Mouse (Mus musculus) right cerebral cortex, adult 18-20 months (tissue): ENCODE results near the gene Elf5.

Source experiments
- DNase-seq: peaks from one replicate; pipeline ENCODE4 v3.0.0; 2022; ENCODE audit warnings: mixed read lengths

The Elf5 gene

DNA sequence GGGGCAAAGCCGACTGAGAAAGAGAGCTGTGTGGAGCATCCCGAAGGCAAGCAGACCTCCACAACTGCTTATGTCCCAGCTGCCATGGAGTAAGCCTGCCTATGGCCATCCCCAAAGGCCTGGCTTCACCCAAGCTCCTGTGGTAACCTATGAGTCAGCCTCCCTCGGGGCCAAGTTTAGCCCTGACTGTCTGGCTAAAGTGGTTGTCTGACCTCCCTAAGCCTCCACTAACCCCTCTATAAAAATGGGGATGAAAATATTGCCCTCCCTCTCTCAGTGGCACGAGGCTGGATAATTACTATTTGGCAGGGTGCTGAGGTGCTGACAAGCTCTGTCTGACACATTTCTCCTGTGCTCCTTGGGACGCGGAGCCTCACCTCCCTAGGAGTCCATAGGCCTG lies at the start of gene Elf5:
Elf5 (plus strand) TSS at position 341 of the 400 bp plus-strand sequence.
- no peak for DNase-seq

DNA sequence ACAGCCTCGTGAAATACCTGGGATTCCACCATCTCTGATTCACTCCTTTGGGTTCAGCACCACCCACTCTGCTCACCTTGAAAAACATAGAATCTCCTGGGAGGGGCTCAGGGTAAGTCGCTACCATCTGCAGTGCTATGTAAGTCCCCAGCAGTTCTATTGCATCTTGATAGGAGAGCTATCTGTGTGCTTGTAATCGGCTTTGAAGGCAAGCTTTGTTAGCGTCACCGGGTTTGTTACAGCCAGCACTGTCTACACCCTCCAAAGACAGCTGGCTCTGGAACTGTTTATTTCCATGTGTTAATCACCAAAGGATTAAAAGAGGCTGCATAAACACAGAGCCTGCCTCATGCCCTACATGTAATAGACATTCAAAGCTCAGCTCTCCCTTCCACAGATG lies 38.9 kb upstream of the Elf5 start:
- no peak for DNase-seq

DNA sequence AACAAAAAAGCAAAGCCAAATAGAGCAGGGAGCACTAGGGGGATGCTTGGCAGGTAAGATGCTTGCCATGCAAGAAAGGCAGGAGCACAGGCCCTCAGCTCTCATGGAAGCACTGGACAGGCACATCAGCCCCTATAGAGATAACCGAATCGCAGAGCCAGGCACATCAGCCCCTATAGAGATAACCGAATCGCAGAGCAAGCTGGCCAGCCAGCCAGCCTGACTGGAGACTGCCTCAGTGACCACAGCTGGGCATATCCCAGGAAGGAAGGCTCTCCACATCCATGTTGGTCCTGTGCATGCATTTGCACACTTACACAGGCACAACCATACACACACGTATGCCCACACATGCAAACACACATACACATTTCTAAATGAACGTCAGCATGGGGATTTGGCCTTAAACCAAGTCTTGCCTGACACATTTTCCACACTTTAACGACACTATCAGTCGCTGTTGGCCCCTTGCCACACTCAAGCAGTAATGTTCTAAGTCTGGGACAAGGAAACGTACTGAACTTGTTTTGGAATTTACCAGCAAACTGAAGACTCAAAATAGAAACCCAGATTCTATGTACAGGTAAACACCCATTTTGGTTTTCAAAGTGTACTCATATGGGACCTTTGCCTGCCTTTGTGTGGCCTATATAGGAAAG lies 31.9 kb upstream of the Elf5 start:
- no peak for DNase-seq

DNA sequence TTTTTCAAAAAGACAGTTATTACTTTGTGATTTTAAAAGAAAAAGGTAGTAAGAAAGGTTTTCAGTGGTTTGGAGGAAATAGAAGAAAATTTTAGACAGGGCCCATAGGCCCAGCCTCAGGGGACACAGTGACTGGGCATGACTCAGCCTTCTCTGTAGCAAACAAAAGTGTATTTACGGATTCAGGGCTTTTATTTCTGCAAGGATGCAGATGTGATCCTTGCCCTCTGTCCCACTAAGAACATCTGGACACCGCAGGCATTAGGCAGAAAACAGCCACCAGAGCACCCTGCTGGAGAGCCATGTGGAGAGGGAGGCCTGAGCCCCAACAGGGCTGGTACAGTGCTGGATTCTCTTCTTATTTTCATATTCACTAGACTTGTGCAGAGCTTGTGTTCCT lies 29.3 kb upstream of the Elf5 start:
- no peak for DNase-seq

DNA sequence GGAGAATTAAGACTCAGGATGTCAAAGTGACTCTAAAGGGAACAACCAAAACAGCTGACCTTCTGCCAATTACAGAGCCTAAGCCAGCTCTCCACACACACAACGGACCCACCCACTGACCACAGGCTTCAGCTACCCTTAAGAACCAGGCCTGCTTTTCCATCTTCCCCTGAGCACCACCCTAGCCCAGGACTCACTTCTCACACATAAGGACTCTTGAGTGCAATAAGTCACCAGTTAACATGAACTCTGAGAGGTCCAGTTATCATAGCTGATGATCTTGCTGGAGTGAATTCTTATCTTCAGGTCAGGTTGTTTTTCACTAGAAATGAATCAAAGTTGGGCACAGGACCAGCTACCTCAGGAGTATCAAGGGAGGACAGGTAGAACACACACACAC lies 23.6 kb upstream of the Elf5 start:
- DNase-seq = no peak

DNA sequence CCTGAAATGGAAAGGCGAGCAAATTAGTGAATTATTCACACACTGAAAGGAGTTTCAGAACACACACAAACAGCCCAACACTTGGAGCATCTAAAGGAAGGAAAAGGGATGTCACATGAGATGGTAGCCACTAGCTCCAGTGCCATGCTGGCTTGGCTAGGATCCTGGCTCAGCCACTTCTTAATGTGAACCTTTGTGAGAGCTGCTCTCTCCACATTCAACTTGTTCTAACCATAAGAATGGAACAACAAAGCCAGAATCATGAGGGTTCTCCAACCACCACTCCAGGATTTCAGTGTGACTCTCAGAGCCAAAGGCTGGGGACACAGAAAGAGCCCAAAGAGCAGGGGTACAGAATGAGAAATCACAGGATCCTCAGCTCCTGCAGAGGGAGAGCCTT lies 23.2 kb upstream of the Elf5 start:
- DNase-seq = no peak

DNA sequence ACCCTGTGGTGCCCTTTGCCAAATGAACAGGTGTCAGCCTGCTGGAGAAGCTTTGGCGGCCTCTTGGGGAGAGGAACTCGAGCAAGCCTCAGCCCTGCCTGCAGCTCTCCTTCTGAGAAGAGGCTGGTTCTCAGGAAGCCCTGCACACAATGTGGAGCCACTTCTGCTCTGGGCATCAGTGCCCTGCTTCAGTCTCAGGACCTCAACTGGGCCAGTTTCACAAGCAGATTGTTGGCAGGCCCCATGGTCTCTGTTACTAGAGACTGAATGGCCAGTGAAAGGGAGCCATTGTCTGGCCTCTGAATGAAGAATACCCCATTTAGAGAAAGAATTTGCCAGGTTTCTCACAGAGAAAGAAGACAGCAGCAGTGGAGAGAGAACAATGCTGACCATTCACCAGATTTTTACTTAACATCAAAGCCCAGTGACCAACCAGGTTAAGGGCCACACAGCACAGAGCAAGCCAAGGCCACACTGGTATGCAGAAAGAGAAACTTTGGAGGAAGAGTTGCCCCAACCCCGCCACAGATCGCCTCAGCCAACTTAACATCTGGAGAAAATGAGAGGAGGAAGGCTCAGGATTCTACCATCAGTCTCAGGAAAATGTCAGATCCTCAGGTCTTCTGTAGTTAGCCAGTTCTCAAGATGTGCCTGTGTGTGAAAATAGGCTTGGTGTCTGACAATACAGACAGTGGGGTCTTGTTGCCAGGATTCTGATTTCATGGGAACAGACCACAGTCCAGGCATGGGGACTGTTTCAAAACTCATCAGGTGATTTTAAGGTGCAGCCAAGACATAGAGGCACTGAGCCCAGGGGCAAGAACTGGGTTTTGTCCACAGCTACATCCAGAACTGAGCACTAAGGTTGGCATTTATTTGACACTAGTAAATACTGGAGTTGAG lies 21.2 kb upstream of the Elf5 start:
- DNase-seq = peak; percentile 48

DNA sequence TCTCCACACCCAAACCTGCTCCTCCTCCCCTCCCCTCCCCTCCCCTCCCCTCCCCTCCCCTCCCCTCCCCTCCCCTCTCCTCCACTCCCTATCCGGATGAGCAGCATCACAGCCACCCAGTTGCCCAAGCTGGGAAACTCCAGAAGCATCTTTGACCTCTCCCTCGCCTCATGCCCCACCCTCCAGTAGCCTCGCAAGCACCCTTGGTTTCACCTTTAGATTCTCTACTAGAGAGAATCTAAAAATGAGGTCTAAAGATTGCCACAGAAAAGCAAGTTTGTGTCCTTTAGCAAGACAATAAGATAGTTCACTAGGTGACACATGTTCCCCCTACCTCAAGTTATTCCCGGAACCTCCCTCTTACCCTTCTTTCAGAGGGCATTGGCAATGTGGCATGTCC lies 19.9 kb upstream of the Elf5 start:
- no peak for DNase-seq

DNA sequence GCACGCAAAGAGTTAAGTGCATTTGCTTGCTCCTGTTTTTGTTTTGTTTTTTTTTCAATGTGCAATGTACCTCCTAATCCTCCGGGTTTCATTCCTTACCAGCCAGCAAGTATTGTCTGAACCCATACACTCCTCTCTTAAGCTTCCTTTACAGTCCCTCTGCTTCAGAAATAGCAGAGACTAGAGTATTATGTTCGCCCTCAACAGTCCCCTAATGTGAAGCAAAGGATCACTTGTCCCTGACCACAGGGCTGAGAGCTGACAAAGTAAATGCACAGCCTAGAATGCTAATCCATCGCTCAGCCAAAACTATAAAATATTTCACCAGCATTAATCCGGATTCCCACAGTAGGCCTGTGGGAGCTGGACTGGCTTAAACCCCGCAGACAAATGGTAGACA lies 13.4 kb upstream of the Elf5 start:
- no peak for DNase-seq

DNA sequence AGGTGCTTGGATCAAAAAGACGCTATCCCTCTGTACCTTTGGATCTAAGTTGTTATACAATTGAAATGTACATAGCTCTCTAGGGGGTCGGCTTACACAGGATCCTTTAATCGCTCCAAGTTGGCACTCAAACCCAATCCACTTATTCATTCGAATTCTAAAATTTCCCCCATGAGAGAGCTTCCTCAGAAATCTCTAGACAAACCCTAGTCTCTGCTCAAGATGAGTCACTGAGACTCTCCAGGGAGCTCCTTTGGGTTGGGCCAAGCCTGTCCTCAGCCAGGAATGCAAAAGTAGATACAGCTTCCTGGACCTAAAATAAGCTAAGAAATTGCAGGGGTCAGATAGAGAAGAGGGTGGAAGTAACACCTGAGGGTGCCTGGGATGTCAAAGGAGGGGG lies 10.8 kb upstream of the Elf5 start:
- no peak for DNase-seq

DNA sequence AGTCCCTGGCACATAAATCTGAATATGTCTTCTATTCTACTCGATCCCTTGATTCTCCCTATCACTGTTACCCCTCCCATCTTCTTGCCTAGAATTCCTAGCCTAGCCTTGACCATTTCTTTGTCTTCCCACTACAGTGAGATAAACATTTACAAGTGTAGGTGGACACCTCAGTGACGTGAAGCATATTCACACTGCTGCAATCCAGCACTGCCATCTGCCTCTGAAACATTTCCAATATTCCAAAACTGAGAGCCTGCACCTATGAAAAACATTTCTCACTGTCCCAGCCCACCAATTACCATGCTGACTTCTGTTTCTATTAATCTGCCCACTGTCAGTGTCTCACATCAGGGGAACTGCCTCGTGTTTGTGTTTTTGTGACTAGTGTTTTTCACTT lies 5.2 kb upstream of the Elf5 start:
- DNase-seq = no peak

DNA sequence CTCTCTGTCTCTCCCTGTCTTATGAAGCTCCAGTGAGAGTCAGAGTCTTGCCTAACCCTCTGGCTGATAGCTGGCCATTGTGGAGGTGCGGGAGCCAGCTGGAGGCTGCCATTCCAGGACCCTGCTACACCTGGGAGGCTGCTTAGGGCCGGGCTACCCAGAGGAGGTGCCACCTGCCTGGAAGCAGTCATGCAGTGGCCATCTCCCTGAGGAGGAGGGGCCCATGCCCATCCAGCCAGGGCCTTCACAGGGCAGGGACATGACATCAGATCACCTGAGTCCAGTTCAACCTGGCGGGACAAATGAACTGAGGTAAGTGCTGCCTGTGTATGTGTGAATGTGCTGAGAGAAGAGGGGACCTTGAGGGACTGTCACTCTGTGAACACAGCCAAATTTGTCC lies 328 bp downstream of the Elf5 start:
- DNase-seq = no peak

DNA sequence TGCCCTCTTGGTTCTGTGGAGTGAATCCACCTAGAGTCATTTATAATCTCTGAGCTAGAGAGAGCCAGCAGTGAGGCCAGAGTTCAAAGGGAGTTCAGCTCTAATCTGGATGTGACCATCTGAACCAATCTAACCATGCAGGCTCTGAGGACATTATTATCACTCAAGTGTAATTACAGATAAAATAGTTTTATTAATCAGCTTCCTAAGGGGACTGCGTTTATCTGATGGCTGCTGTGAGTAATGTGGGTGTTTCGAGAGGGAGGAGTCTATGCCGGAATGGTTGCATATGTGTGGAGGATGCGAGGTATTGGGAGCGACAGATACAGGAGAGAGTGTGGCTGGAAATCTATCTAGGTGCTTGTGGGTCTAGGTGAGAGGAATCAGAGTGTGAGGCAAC lies 1.9 kb downstream of the Elf5 start:
- DNase-seq = no peak

DNA sequence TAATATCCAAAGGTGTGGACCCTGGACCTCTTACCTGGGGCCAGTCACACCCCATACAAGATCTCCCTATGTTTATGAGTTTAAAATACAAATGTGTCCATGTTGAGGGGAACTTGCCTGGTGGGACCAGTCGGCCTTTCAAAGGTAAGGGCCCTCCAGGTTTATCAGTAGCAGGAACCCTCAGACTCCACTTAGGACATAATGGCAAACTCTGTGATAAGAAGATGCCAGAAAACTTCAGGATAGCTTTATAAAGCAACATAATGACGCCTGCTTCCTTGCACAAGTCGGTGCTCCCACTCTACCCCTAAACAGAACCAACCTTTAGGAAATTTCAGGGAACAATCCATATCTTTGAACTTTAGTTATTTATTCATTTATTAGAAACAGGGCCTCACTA lies 4.3 kb downstream of the Elf5 start:
- no peak for DNase-seq

DNA sequence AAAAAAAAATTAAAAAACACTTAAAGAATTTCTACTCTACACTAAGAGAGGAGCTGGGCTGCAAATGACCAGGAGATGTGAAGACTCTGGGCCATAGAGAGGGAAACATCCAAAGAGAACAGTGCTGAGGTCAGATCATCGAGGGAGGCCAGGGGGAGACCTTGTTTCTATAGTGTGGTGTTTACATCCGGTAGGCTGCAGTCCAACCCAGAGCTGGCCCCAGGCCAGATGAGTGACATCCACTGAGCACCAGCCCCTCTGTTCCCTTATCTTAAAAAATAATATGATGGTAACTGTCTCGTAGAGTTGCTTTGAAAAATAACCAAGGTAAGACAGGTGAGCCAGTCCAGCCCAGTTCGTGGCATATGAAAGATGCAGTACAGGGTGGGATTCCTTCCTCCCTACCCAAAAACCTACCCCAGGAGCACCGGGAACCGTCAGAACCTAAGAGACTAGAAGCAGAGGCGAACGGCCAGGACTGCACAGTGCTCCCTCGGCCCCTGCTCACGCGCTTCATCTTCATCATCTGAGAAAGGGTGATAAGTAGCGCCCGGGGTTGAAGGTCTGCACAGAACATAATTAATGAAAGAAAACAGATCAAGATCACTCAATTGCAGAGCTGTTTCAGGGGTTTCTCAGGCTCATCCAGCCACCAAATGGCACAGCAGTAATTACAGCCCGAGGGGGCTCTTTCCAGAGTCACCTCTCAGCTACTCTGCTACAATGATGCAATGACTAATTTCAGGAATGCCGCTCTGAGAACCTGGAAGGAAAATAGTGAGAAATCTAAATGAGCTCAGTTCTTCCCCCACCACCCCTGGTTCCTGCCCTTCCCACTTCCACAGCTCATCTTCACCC lies 9.4 kb downstream of the Elf5 start:
- DNase-seq = no peak

DNA sequence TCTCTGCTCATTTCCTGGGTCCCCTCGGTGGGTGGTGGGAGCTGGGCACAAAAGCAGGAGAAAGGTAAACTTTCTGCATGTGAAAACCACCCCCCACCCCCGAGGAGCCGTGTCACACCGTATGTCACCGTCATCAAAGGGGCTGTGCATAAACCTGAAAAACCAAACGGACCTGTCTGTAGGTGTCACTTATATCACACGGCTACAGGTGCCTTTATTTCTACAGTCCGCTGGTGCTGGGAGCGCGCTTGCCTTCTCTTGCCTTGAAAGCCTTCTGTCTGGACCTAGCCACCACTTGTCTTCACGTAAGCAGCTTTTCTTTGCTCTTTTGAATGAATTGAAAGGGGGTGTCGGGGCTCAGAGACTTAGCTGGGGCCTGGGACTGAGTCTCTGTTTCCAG lies 12.4 kb downstream of the Elf5 start:
- DNase-seq = no peak

DNA sequence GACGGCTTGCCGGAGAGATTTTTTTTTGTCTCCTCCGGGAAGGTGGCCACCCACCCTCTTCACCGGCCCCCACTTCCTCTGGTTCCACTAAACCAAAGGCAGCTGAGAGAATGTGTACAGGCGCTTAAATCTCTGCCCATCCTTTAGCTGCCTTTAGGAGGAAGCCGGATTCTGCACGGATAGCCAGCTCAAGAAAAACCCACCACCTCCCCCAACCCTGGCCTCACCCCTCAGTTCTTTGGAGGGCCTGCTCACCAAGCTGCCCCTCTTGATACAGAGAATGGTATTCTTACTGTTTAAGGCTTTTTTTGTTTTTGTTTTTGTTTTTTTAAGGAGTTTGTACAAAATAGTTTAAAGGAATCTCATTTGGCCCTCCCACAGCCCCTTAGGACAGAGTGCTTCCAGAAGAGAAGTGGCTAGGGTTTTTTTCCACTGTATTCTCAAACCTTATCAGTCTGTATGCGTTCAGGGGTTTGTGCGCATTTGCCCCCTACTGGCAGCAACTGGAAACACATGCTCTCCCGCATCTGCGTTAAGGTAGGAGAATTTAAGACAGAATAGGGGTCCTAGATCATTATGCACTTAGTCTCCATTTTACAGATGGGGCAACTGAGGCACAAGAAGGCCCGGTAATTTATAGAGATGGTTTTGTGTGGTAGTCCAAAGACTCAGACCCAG lies 13.0 kb downstream of the Elf5 start:
- peak; percentile 53 for DNase-seq

DNA sequence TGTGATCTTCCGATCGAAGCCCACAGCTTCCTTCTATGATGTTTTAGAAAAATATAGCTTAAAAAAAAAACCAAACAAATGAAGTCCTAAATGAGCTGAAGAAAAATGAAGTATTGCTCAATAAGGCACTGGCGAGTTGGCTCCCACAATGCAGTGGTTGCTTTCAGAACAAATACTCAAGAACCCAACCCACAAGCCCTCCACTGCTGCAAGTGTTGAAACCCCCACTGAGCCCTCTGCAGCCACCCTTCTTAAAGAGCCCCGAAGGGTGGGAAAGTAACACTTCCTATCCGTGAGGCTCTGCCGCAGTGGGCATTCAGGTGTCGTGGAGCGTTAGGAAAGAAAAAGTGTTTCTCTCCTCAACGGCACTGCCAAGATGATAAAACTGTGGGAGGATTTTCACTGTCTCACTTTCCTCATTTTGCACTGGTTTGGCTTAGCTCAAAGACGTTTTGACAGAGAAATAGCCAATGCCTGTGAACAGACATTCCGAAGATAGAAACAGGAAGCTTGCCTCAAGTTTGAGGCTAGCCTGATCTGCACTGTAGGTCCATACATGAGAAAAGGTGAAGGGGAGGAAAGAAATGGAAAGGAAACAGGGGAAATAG lies 14.1 kb downstream of the Elf5 start:
- no peak for DNase-seq

DNA sequence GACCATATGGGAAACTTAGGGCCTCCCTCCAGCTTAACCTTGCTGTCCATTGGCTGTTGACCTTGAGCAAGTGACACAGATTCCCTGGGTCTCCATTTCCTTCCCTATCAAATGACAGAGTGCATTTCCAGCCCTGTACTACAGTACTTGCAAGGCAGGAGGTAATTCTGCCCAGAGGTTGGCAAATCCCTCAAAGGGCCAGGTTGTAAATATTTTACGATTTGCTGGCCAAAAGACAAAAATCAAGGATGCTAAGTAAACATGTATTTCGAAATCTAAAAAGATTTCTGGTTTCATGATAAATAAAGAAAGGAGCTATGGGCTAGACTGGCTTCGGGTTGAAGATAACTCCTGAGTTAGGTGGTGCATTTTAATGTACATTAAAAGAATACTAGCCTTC lies 16.9 kb downstream of the Elf5 start:
- DNase-seq = no peak

DNA sequence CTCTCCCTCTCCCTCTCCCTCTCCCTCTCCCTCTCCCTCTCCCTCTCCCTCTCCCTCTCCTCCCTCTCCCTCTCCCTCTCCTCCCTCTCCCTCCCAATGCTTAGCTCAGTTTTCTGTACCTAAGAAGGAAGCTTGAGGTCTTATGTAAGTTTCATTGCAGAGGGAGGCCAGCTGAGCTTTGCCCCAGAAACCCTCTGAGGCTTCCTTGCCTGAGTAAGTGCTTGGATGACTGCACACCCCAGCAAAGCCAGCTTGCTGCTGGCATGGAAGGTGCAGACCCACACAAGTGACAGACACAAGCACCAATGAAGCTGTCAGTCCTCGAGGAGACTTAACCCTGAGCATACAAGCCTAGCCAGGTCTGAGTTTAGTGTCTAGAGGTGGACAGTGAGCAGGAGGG lies 19.2 kb downstream of the Elf5 start:
- no peak for DNase-seq

DNA sequence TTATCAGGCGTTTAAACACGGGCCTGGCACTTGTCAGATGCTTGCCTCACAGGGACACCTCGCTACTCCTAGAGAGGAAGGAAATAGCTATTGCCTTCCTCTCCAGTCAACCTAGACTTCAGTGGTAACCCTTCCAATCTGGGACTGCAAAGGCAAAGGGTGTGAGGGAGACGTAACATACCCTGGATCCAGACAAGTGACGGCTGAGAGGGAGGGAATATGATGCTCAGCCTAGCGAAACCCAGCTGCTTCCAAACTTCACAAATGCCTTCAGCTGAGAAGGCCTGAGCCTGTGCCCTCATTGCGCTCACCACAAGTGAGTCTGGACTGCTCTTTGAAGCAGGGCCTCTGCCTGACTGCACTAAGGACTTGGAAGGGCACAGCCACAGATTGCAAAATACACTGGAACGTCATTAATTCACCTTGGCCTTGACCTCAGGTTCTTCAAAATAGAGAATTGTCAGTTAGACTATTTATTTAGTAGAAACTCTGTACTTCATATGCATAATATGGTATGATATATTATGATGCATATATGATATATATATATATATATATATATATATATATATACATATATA lies 21.3 kb downstream of the Elf5 start:
- DNase-seq = no peak

DNA sequence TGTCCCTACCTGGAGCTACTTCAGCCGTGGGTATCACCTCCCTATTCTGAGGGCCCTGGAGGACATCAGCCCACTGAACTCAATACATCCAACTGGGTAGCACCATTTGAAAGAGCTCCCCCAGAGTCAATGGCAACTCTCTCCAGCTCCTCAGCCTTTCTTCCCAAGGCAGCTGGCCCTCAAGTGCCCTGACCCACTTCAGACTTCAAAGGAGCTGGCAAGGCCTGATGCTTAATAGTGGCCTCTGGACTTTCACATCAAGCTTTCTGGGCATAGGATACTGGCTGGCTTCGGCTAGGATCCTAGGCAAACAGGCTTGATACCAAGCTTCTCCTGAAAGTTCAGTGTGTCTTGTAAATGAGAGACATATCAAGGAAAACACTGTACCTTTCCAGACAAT lies 23.6 kb downstream of the Elf5 start:
- DNase-seq = peak; percentile 11
